Mouse (Mus musculus) forebrain, embryonic 12.5 days (tissue): ENCODE measurements around the gene Gm8947. TPM values are rescaled to one million over a fixed set of nuclear protein-coding genes. Genes with fewer than 3 reads are reported as not detected.
A peak's percentile ranks its signal among the peaks of the same experiment; 100 is the strongest.

Experiments
- ATAC-seq: fragments of 200-750 bp; cut with Nextera tagmentation; 2 replicates; pipeline ENCODE4 v1.8.0; 2017; ENCODE audit warnings: moderate TSS enrichment; ENCODE audit not compliant: low FRiP score
- H3K27ac ChIP-seq: fragments of 300-500 bp; sonication (generic); 2 replicates; pipeline ENCODE4 v1.5.1; 2016; ENCODE audit warnings: mild to moderate bottlenecking
- H3K27me3 ChIP-seq: fragments of 300-500 bp; sonication (generic); 2 replicates; pipeline ENCODE4 v1.6.1; 2016; ENCODE audit warnings: mild to moderate bottlenecking
- H3K36me3 ChIP-seq: fragments of 300-500 bp; sonication (generic); replicated peaks from 2 replicates; pipeline ENCODE4 v1.6.1; 2016; ENCODE audit warnings: mild to moderate bottlenecking
- H3K4me1 ChIP-seq: fragments of 300-500 bp; sonication (generic); 2 replicates; pipeline ENCODE4 v1.6.1; 2016
- H3K4me2 ChIP-seq: fragments of 300-500 bp; sonication (generic); 2 replicates; pipeline ENCODE4 v1.6.1; 2016; ENCODE audit warnings: mild to moderate bottlenecking, moderate library complexity
- H3K4me3 ChIP-seq: fragments of 300-500 bp; sonication (generic); replicated peaks from 2 replicates; pipeline ENCODE4 v1.5.1; 2016; ENCODE audit warnings: mild to moderate bottlenecking
- H3K9ac ChIP-seq: fragments of 300-500 bp; sonication (generic); 2 replicates; pipeline ENCODE4 v1.6.1; 2016; ENCODE audit warnings: mild to moderate bottlenecking
- H3K9me3 ChIP-seq: fragments of 300-500 bp; sonication (generic); 2 replicates; pipeline ENCODE4 v1.6.1; 2016
- WGBS: fragments of 180-500 bp; shearing (Covaris S2); methylation state at CpG from one replicate; pipeline ENCODE4 v1.1.7; 2016; 5-methylcytosine and 5-hydroxymethylcytosine counted together
- polyA plus RNA-seq: library from polyadenylated mRNA; unstranded; fragments of >200 nt; fragmentation: Nextera tagmentation; extraction: Ambion mirVana; gene quantifications from 2 replicates; pipeline ENCODE4 v1.2.1, GENCODE M21; 2016

Gene Gm8947
- polyA plus RNA-seq, 1 experiment from 2014 or later: not detected

DNA sequence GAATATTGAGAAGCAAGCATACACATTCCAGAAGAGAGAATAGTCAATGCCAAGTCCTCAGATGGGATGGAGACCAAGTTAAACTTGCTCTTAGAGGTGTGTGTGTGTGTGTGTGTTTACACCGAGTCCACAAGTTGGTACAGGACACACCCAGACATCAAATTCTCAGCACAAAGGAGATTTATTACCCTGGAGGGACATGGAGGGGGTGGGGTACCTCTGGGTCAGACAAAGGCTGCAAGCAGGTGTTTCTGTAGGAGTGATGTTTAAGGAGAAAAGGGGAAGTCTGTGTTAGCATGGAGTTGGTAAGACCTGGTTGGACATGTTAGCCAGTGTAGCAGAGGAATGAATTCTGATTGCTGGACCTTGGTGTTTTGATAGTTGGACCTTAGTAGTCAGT lies 23.8 kb downstream of the Gm8947 start:
- Histone ChIP-seq H3K9me3 (no peaks in the 10 kb centered on the region), H3K4me2 (no peak overlapping the region), H3K36me3 (no peaks in the 10 kb centered on the region), H3K27me3 (no peaks in the 10 kb centered on the region), H3K4me3 (no peak overlapping the region), H3K9ac (no peak overlapping the region), H3K27ac (no peak overlapping the region), H3K4me1 (no peaks in the 10 kb centered on the region)
- 62% methylated on average over 1 of the region's 1 CpGs for WGBS
- no peak for ATAC-seq

GRCm38 (mm10) chr1:151216417-151216816 lies 24.2 kb downstream of the Gm8947 start:
- no peaks in the 10 kb centered on the region for H3K36me3 ChIP-seq
- no peaks in the 10 kb centered on the region for H3K4me1 ChIP-seq
- ATAC-seq: no peak
- H3K4me3 ChIP-seq: no peak overlapping the region
- no peak overlapping the region for H3K4me2 ChIP-seq
- H3K9me3 ChIP-seq: no peaks in the 10 kb centered on the region
- H3K27ac ChIP-seq: no peak overlapping the region
- H3K9ac ChIP-seq: no peak overlapping the region
- H3K27me3 ChIP-seq: no peaks in the 10 kb centered on the region
- 70% methylated on average over 3 of the region's 3 CpGs for WGBS

- no peak for ATAC-seq
- WGBS: 93% methylated on average over 5 of the region's 5 CpGs
- no peaks in the 10 kb centered on the region for H3K4me1 ChIP-seq
- H3K4me3 ChIP-seq: no peak overlapping the region
- H3K9me3 ChIP-seq: no peaks in the 10 kb centered on the region
- no peak overlapping the region for H3K4me2 ChIP-seq
- no peaks in the 10 kb centered on the region for H3K36me3 ChIP-seq
- H3K27me3 ChIP-seq: no peaks in the 10 kb centered on the region
- H3K27ac ChIP-seq: no peak overlapping the region
- H3K9ac ChIP-seq: no peak overlapping the region
These were observed 26.9 kb downstream of the Gm8947 start for GRCm38 (mm10) chr1:151219045-151219444.

DNA sequence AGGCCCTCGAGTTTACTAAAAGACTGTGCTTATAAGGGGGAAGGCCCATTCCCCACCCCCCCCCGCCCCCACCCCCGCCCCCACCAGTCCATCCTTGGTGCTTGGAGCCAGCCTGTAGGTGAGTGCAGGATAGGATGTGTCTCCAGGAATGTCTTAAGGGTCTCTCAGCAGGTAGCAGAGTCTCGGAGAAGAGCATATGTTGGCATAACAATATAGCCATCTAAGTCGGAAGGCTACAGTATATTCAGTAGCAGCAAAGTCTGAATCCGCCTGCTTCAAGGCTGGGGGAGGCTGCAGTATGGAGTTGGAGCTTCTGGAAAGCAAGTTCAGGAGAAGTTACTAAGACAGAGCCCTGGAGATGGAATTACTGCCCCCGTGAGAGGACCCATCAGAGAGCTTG lies 27.9 kb downstream of the Gm8947 start:
- no peak overlapping the region for H3K4me2 ChIP-seq
- ATAC-seq: no peak
- H3K27me3 ChIP-seq: no peaks in the 10 kb centered on the region
- 70% methylated on average over 7 of the region's 7 CpGs for WGBS
- no peaks in the 10 kb centered on the region for H3K9me3 ChIP-seq
- H3K27ac ChIP-seq: no peak overlapping the region
- H3K36me3 ChIP-seq: no peaks in the 10 kb centered on the region
- no peak overlapping the region for H3K4me3 ChIP-seq
- H3K9ac ChIP-seq: no peak overlapping the region
- H3K4me1 ChIP-seq: no peaks in the 10 kb centered on the region

GRCm38 (mm10) chr1:151222561-151223267 lies 30.5 kb downstream of the Gm8947 start:
- H3K4me1 ChIP-seq: no peaks in the 10 kb centered on the region
- WGBS: 89% methylated on average over 10 of the region's 10 CpGs
- no peak overlapping the region for H3K9ac ChIP-seq
- H3K27me3 ChIP-seq: no peaks in the 10 kb centered on the region
- H3K9me3 ChIP-seq: no peaks in the 10 kb centered on the region
- ATAC-seq: no peak
- H3K36me3 ChIP-seq: no peaks in the 10 kb centered on the region
- H3K4me2 ChIP-seq: no peak overlapping the region
- no peak overlapping the region for H3K4me3 ChIP-seq
- no peak overlapping the region for H3K27ac ChIP-seq

DNA sequence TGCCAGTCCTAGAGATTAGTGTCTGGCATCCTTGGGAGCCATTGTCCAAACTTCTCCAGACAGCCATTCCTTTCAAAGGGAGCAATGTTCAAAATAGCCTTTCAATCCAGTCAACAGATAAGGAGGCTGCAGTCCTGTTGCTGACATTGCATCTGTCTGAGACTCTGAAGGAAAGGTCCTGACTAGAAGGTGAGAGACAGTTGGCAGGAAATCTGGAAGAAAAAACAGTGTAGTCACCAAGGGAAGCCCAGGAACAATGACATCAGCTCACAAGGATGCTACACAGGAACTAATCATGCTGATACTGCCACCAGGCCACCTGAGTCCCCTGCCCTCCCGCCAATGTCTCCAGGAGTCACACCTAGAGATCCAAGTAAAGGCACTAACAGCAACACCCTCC lies 31.2 kb downstream of the Gm8947 start:
- no peak for ATAC-seq
- Histone ChIP-seq H3K4me2 (no peak overlapping the region), H3K4me3 (no peak overlapping the region), H3K27me3 (no peaks in the 10 kb centered on the region), H3K4me1 (no peaks in the 10 kb centered on the region), H3K27ac (no peak overlapping the region), H3K9ac (no peak overlapping the region), H3K36me3 (no peaks in the 10 kb centered on the region), H3K9me3 (no peaks in the 10 kb centered on the region)
- 81% methylated on average over 1 of the region's 1 CpGs for WGBS

- WGBS: 97% methylated on average over 1 of the region's 1 CpGs
These were observed 32.4 kb downstream of the Gm8947 start for GRCm38 (mm10) chr1:151224536-151224935.

GRCm38 (mm10) chr1:151227506-151227905 lies 35.3 kb downstream of the Gm8947 start:
- no peaks in the 10 kb centered on the region for H3K4me1 ChIP-seq
- H3K27me3 ChIP-seq: no peaks in the 10 kb centered on the region
- no peak overlapping the region for H3K27ac ChIP-seq
- H3K9ac ChIP-seq: no peak overlapping the region
- whole genome bisulfite sequencing: 75% methylated on average over 8 of the region's 8 CpGs
- H3K4me2 ChIP-seq: no peak overlapping the region
- ATAC-seq: no peak
- H3K36me3 ChIP-seq: no peaks in the 10 kb centered on the region
- no peaks in the 10 kb centered on the region for H3K9me3 ChIP-seq
- H3K4me3 ChIP-seq: no peak overlapping the region

More at GRCm38 (mm10) chr1:151224536-151224935, 32.4 kb downstream of the Gm8947 start:
- no peaks in the 10 kb centered on the region for H3K36me3 ChIP-seq
- H3K27me3 ChIP-seq: no peaks in the 10 kb centered on the region
- H3K9me3 ChIP-seq: no peaks in the 10 kb centered on the region
- no peak overlapping the region for H3K4me2 ChIP-seq
- H3K4me1 ChIP-seq: no peaks in the 10 kb centered on the region
- no peak for ATAC-seq
- no peak overlapping the region for H3K27ac ChIP-seq
- no peak overlapping the region for H3K4me3 ChIP-seq
- H3K9ac ChIP-seq: no peak overlapping the region

DNA sequence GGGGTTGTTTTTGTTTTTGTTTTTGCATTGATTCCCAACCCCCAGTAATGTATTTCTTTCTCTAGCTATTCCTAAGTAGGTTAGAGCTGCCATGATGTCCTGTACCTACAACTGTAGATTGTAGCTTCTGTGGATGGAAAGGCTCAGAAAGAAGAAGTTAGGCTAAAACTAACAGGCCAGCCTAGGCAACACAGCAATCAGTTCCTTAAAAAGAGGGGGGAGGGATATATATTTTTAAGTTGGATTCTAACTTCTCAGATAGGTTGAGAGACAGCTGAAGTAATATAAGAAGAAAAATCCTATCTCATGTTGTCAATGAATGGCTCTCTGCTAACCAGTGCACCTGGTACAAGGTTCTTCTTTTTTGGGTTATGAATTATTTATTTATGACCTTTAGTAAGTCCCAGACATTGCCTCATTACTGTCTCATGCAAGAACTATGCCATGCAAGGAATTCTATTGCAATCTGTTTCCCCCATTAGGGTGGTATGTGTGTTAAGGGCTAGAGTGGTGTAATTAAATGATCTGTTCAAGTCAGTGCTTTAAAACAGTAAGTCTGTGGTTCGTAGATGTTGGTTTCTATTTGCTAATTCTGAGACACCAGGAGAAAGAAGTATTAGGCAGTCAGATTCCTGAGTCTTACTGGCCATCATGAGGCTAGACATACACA lies 36.3 kb downstream of the Gm8947 start:
- Histone ChIP-seq H3K9me3 (no peaks in the 10 kb centered on the region), H3K4me2 (no peak overlapping the region), H3K4me3 (no peak overlapping the region), H3K4me1 (no peaks in the 10 kb centered on the region), H3K9ac (no peak overlapping the region), H3K27me3 (no peaks in the 10 kb centered on the region), H3K36me3 (no peaks in the 10 kb centered on the region), H3K27ac (no peak overlapping the region)
- ATAC-seq: no peak
- 83% methylated on average over 1 of the region's 1 CpGs for WGBS

DNA sequence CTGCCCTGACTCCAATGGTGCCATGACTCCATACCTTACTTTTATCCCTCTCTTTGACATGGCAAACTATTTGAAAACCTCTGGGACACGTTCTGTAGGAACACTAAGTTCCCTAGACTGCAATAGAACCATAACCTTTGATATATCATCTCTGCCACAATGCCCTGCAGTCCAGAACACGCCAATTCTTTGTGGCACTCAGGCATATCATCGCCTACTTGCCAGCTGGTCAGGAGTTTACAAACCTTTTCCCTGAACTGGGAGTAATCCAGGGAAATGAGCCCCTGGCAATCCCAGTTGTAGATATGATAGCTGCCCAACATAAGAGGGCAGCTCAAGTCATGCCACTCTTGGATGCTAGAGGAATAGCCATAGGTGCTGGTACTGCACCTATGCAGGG lies 40.2 kb downstream of the Gm8947 start:
- no peak for ATAC-seq

DNA sequence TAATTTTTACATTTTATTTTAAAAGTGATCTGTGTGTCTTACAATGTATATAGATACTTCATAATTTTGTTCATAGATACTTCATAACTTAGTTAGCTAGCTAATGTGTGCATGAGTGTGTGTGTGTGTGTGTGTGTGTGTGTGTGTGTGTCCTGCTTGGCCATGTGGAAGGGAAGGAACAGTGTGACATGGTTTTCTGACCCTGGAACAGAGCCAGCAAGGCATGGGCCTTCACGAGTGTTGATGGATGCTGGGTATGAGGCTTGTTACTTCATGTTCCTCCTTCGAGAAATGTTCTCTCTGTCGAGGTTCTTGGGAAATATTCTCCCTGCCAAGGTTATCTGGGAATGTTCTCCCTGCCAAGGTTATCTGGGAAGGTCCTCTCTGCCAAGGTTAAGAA lies 41.6 kb downstream of the Gm8947 start:
- H3K27me3 ChIP-seq: no peaks in the 10 kb centered on the region
- H3K9ac ChIP-seq: no peak overlapping the region
- no peak overlapping the region for H3K4me2 ChIP-seq
- WGBS: 94% methylated on average over 3 of the region's 3 CpGs
- H3K4me1 ChIP-seq: peaks cover 10% of the 10 kb centered on the region
- H3K36me3 ChIP-seq: no peaks in the 10 kb centered on the region
- no peak for ATAC-seq
- H3K9me3 ChIP-seq: no peaks in the 10 kb centered on the region
- no peak overlapping the region for H3K4me3 ChIP-seq
- H3K27ac ChIP-seq: no peak overlapping the region

More for the DNA sequence above, 40.2 kb downstream of the Gm8947 start:
- H3K36me3 ChIP-seq: no peaks in the 10 kb centered on the region
- H3K9ac ChIP-seq: no peak overlapping the region
- no peaks in the 10 kb centered on the region for H3K27me3 ChIP-seq
- no peaks in the 10 kb centered on the region for H3K9me3 ChIP-seq
- no peak overlapping the region for H3K4me3 ChIP-seq
- H3K4me2 ChIP-seq: no peak overlapping the region
- peaks cover 10% of the 10 kb centered on the region for H3K4me1 ChIP-seq
- H3K27ac ChIP-seq: no peak overlapping the region
- WGBS: 84% methylated on average over 3 of the region's 3 CpGs

DNA sequence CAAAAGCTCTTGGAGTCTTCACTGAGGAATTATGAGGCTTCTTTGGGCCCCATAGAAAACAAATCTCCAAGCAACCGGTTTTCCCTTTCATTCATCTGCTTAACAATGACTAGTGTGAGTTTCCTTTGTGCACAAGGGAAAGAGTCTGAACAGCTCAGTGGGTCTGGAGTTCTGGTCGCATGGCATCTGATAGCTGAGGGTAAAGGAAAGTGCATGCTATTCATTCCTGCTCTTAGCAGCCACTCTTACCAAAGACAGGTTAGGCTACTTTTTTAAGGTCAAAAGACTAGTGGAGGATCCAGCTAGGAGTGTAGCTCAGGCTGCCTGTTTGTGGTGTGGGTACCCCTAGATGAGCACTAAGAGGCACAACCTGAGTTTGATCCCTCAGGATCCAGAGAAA lies 43.4 kb downstream of the Gm8947 start:
- 9% methylated on average over 2 of the region's 2 CpGs for WGBS
- no peak overlapping the region for H3K4me2 ChIP-seq
- H3K4me3 ChIP-seq: no peak overlapping the region
- no peaks in the 10 kb centered on the region for H3K9me3 ChIP-seq
- no peaks in the 10 kb centered on the region for H3K36me3 ChIP-seq
- no peak overlapping the region for H3K27ac ChIP-seq
- ATAC-seq: peak; percentile 51; the same call in 1 of the 2 replicates
- H3K27me3 ChIP-seq: no peaks in the 10 kb centered on the region
- H3K4me1 ChIP-seq: peaks cover 10% of the 10 kb centered on the region
- no peak overlapping the region for H3K9ac ChIP-seq
